Mouse (Mus musculus) limb, embryonic 15.5 days (tissue): ENCODE results near the gene Mvb12b. TPM values are rescaled to one million over a fixed set of nuclear protein-coding genes. Genes with fewer than 3 reads are reported as not detected.

ENCODE experiments used
- ATAC-seq: fragments of 200-750 bp; cut with Nextera tagmentation; 2 replicates; pipeline ENCODE4 v1.8.0; 2017; ENCODE audit warnings: low read depth, moderate TSS enrichment; ENCODE audit not compliant: insufficient number of reproducible peaks, low FRiP score, low TSS enrichment
- H3K27ac ChIP-seq: fragments of 300-500 bp; sonication (generic); 2 replicates; pipeline ENCODE4 v1.5.1; 2015; ENCODE audit warnings: moderate library complexity, mild to moderate bottlenecking, inconsistent platforms
- H3K27me3 ChIP-seq: fragments of 300-500 bp; sonication (generic); 2 replicates; pipeline ENCODE4 v1.6.1; 2015; ENCODE audit warnings: inconsistent platforms
- H3K36me3 ChIP-seq: fragments of 300-500 bp; sonication (generic); 2 replicates; pipeline ENCODE4 v1.6.1; 2015; ENCODE audit warnings: inconsistent platforms
- H3K4me1 ChIP-seq: fragments of 300-500 bp; sonication (generic); 2 replicates; pipeline ENCODE4 v1.6.1; 2015; ENCODE audit warnings: inconsistent platforms
- H3K4me2 ChIP-seq: fragments of 300-500 bp; sonication (generic); 2 replicates; pipeline ENCODE4 v1.6.1; 2015; ENCODE audit warnings: mild to moderate bottlenecking, inconsistent platforms
- H3K4me3 ChIP-seq: fragments of 300-500 bp; sonication (generic); 2 replicates; pipeline ENCODE4 v1.5.1; 2015; ENCODE audit warnings: mild to moderate bottlenecking, inconsistent platforms
- H3K9ac ChIP-seq: fragments of 300-500 bp; sonication (generic); 2 replicates; pipeline ENCODE4 v1.6.1; 2015; ENCODE audit warnings: inconsistent platforms
- H3K9me3 ChIP-seq: fragments of 300-500 bp; sonication (generic); 2 replicates; pipeline ENCODE4 v1.6.1; 2016; ENCODE audit warnings: inconsistent platforms
- WGBS: fragments of 180-500 bp; shearing (Covaris S2); methylation state at CpG from one replicate; pipeline ENCODE4 v1.1.7; 2015; 5-methylcytosine and 5-hydroxymethylcytosine counted together
- polyA plus RNA-seq: library from polyadenylated mRNA; unstranded; fragments of >200 nt; fragmentation: Nextera tagmentation; extraction: Ambion mirVana; gene quantifications from 2 replicates; pipeline ENCODE4 v1.2.1, GENCODE M21; 2015

Gene Mvb12b
- polyA plus RNA-seq, 1 experiment from 2014 or later: 18.2 TPM

DNA sequence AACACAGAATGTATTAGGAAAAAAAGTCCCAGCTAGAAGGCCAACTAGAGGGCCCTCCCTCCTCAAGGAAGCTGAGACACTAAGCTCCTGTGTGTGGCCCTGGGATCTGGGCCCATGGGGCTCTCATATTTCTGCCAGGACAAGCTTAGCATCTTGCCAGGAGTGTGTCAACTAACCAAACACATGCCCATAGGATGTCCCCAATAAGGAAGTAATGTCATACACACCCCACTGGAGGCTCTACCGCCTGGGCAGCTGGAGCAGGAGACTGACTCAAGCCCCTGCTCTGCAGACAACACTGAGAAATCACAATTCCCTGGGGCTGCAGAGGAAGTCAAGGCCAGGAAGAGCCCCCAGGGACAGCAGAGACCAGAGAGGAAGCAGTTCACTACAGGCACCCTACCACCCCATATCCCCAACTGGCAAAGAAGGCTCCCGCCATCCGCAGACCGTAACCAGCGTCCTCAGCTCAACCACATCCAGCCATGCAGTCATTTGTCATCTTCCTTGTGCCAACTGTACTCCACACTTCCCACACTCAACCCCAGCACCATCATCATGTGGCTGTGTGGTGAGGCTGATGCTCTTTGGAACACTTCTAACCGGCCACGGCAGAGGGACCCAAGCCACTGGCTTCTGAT, 3.0 kb downstream of the Mvb12b start:
- Histone ChIP-seq H3K9ac (no peak overlapping the region), H3K9me3 (no peaks in the 10 kb centered on the region), H3K27ac (no peak overlapping the region), H3K4me2 (no peak overlapping the region), H3K27me3 (no peaks in the 10 kb centered on the region), H3K4me1 (peaks cover 39% of the 10 kb centered on the region), H3K4me3 (no peak overlapping the region), H3K36me3 (no peaks in the 10 kb centered on the region)
- ATAC-seq: no peak
- whole genome bisulfite sequencing: 74% methylated on average over 7 of the region's 7 CpGs

DNA sequence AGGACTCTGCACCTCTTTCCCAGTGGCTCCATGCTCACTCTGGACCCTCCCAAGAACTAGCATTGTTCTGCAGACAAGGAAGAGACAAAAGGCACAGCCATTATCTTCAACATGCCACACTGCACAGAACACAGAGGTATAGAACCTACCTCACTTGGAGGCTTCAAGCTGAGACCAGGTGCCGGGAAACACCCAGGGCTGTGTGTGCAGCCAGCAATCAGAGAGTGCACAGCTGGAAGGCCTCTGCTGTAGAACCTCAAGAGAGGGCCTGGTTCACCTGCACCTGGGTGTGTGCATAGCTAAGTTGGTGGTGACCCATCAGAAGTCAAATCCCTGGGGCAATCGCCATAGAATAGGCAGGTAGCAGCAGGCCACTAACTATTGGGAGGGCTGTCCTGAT, 8.5 kb downstream of the Mvb12b start:
- H3K27ac ChIP-seq: no peak overlapping the region
- no peak overlapping the region for H3K9ac ChIP-seq
- H3K4me2 ChIP-seq: no peak overlapping the region
- WGBS: 66% methylated on average over 2 of the region's 2 CpGs
- H3K9me3 ChIP-seq: no peaks in the 10 kb centered on the region
- H3K27me3 ChIP-seq: no peaks in the 10 kb centered on the region
- H3K36me3 ChIP-seq: no peaks in the 10 kb centered on the region
- H3K4me3 ChIP-seq: no peak overlapping the region
- H3K4me1 ChIP-seq: peaks cover 46% of the 10 kb centered on the region
- ATAC-seq: no peak

GRCm38 (mm10) chr2:33878437-33878836, 9.3 kb downstream of the Mvb12b start:
- Histone ChIP-seq H3K27ac (peak overlapping the region; percentile 78; the same call in 1 of the 2 replicates), H3K4me3 (no peak overlapping the region), H3K9me3 (no peaks in the 10 kb centered on the region), H3K4me2 (no peak overlapping the region), H3K36me3 (0 out of 2 replicates have a peak, but pooled peaks cover 4% of the 10 kb centered on the region), H3K27me3 (no peaks in the 10 kb centered on the region), H3K9ac (no peak overlapping the region), H3K4me1 (peaks cover 46% of the 10 kb centered on the region)
- ATAC-seq: no peak
- WGBS: 37% methylated on average over 11 of the region's 11 CpGs

DNA sequence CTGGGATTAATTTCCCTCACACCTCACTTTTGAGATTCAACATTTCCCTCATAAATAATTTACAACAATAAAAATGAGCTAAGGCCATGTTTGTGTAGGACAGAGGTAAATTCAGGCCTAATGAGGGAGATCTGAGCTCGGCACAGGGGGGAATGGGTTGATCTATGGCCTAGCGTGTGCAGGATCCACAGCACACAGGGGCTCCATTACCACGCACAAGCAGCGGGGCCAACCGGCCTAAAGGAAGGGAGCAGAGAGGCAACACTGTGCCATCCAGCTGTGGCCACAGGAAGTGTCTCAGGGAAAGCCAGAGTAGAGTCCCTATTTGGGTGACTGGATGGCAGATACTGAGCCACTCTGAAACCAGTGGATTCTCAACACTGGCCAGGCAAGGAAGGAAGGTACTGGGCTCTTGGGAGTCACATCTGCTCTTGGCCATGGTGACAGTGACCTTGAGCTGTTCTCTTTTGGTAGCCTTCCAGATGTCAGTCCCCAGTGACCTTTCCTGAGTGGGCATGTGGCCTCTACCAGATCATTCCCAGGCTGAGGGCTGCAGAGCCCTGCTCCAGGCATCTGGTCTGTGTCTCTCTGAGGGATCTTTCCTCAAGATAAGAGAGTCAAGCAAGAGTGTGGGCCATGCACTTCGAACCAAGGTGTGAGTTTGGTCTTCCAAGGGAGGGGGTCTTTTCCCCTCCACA, 9.9 kb downstream of the Mvb12b start:
- peaks cover 51% of the 10 kb centered on the region for H3K4me1 ChIP-seq
- no peaks in the 10 kb centered on the region for H3K9me3 ChIP-seq
- H3K27me3 ChIP-seq: no peaks in the 10 kb centered on the region
- WGBS: 62% methylated on average over 6 of the region's 6 CpGs
- H3K4me3 ChIP-seq: no peak overlapping the region
- peak overlapping the region; percentile 78 for H3K27ac ChIP-seq
- H3K4me2 ChIP-seq: no peak overlapping the region
- peaks cover 7% of the 10 kb centered on the region for H3K36me3 ChIP-seq
- ATAC-seq: no peak
- no peak overlapping the region for H3K9ac ChIP-seq

DNA sequence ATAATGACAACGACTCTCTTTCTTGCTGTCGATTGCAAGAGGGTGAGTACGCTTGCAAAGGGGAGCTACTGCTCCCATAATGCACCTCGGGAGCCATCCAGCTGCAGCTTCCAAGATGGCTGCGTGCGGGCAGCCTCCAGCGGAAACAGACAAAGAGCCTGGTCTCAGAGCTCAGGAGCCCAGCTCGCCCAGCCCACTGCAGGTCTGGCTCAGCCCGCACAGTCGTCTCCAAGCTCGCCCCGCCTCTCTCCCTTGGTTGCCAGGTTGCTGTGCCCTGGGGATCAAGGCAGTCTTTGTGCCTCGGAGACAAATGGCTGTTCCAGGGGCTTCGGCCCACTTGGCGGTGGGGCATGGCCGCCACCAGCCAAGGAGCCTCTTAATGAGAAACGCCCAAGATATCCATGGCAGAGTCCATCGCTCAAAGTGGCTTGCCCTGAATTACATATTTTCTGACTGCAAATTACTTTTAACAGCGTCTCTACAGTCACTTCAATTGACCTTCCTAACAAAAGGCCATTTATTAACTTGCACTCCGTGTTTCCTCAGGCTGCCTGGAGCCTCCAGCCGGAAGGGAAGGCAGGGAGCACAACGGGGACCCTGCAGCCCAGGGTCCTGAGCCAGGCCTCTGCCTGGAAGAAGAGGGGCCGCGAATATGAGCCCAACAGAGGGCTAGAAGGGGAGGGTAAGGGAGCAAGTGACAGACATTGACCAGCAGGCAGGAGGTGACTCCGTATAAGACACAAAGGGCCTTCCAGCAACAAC, 11.0 kb downstream of the Mvb12b start:
- H3K27me3 ChIP-seq: no peaks in the 10 kb centered on the region
- peaks cover 53% of the 10 kb centered on the region for H3K4me1 ChIP-seq
- H3K9me3 ChIP-seq: no peaks in the 10 kb centered on the region
- H3K27ac ChIP-seq: peak overlapping the region; percentile 78
- ATAC-seq: 0 out of 2 replicates have a peak, but pooled peaks have one; percentile 40
- WGBS: 24% methylated on average over 25 of the region's 25 CpGs
- no peak overlapping the region for H3K4me3 ChIP-seq
- peaks cover 14% of the 10 kb centered on the region for H3K36me3 ChIP-seq
- H3K4me2 ChIP-seq: peak overlapping the region; percentile 31
- H3K9ac ChIP-seq: no peak overlapping the region

DNA sequence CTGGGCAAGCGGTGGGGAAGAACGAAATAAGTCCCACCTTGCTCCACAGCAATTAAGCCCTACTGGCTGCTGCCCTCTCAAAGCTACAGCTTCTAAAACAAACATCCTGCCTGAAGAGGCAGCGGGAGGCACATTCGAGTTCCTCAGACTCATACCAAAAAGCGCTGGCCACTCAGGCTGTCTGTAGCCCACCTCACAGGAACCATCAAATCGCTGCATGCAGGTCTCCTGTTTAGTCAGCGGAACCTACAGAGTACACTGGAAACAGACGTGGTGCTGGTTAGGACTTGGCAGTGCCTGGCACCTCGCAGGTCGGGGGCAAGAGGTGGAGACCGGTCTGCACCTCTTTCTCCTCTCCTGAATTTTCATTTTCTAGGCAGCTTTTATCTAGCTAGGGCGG, 12.2 kb downstream of the Mvb12b start:
- WGBS: 68% methylated on average over 12 of the region's 12 CpGs
- Histone ChIP-seq H3K9me3 (no peaks in the 10 kb centered on the region), H3K36me3 (peaks cover 14% of the 10 kb centered on the region), H3K4me1 (peaks cover 58% of the 10 kb centered on the region), H3K9ac (no peak overlapping the region), H3K27ac (no peak overlapping the region; the same call in 1 of the 2 replicates), H3K4me2 (no peak overlapping the region), H3K4me3 (no peak overlapping the region), H3K27me3 (no peaks in the 10 kb centered on the region)
- no peak for ATAC-seq

- Histone ChIP-seq H3K27ac (no peak overlapping the region), H3K36me3 (peaks cover 14% of the 10 kb centered on the region), H3K4me2 (no peak overlapping the region), H3K4me1 (peaks cover 63% of the 10 kb centered on the region), H3K9ac (no peak overlapping the region), H3K27me3 (no peaks in the 10 kb centered on the region), H3K4me3 (no peak overlapping the region), H3K9me3 (no peaks in the 10 kb centered on the region)
- WGBS: 80% methylated on average over 10 of the region's 10 CpGs
- no peak for ATAC-seq
Measured at GRCm38 (mm10) chr2:33874856-33875576, 12.7 kb downstream of the Mvb12b start.

- Histone ChIP-seq H3K9ac (no peak overlapping the region), H3K4me3 (no peak overlapping the region), H3K36me3 (peaks cover 14% of the 10 kb centered on the region), H3K9me3 (no peaks in the 10 kb centered on the region), H3K4me1 (peaks cover 70% of the 10 kb centered on the region), H3K4me2 (no peak overlapping the region), H3K27ac (no peak overlapping the region), H3K27me3 (no peaks in the 10 kb centered on the region)
- no peak for ATAC-seq
- WGBS: 86% methylated on average over 5 of the region's 5 CpGs
Measured at GRCm38 (mm10) chr2:33874367-33874766, 13.4 kb downstream of the Mvb12b start.

DNA sequence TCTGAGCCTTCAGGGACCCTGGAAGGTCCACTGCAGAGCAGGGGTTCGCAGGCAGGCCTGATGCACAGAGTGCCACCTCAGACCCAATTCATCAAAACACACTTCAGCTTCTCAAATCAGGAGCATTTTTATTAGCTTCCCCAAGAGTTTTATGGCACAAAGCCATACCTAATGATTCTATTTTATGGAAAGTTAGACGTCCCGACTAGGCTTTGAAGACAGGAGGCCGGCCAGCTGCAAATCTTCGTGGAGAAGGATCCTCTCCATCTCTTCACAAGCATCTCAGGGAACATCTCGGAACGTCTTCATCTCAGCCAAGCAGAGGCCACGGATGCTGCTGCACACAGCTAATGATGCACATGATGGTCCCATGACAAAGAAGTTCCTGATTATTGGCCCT, 14.2 kb downstream of the Mvb12b start:
- WGBS: 53% methylated on average over 8 of the region's 8 CpGs
- Histone ChIP-seq H3K9me3 (no peaks in the 10 kb centered on the region), H3K4me2 (no peak overlapping the region), H3K36me3 (peaks cover 14% of the 10 kb centered on the region), H3K9ac (no peak overlapping the region), H3K27me3 (no peaks in the 10 kb centered on the region; the same call in 1 of the 2 replicates), H3K27ac (no peak overlapping the region), H3K4me1 (peaks cover 72% of the 10 kb centered on the region), H3K4me3 (no peak overlapping the region)
- ATAC-seq: no peak

GRCm38 (mm10) chr2:33872841-33873271, 14.9 kb downstream of the Mvb12b start:
- Histone ChIP-seq H3K27me3 (no peaks in the 10 kb centered on the region; the same call in 1 of the 2 replicates), H3K4me1 (peaks cover 66% of the 10 kb centered on the region), H3K4me3 (no peak overlapping the region), H3K4me2 (no peak overlapping the region), H3K36me3 (peaks cover 14% of the 10 kb centered on the region), H3K9me3 (no peaks in the 10 kb centered on the region), H3K27ac (no peak overlapping the region), H3K9ac (no peak overlapping the region)
- 55% methylated on average over 8 of the region's 8 CpGs for WGBS
- ATAC-seq: no peak

- WGBS: 67% methylated on average over 4 of the region's 4 CpGs
- Histone ChIP-seq H3K4me1 (peaks cover 51% of the 10 kb centered on the region), H3K27me3 (no peaks in the 10 kb centered on the region; the same call in 1 of the 2 replicates), H3K36me3 (peaks cover 14% of the 10 kb centered on the region), H3K4me3 (no peak overlapping the region), H3K27ac (peak overlapping the region; percentile 80; the same call in 1 of the 2 replicates), H3K4me2 (no peak overlapping the region), H3K9me3 (no peaks in the 10 kb centered on the region), H3K9ac (no peak overlapping the region)
- ATAC-seq: no peak
Measured at GRCm38 (mm10) chr2:33871181-33871520, 16.6 kb downstream of the Mvb12b start.
